Mouse (Mus musculus): ENCODE data around the gene Gm17428.

Gm17428 gene

GRCm38 (mm10) chr14:55005967-55006366 lies 29.2 kb downstream of the Gm17428 start:
- ATAC-seq (ENCODE audit: insufficient number of reproducible peaks, low FRiP score, low TSS enrichment) = no peak

- no peak for ATAC-seq (ENCODE audit: insufficient number of reproducible peaks, low FRiP score, low TSS enrichment)
Observed at GRCm38 (mm10) chr14:55006541-55006940, 29.8 kb downstream of the Gm17428 start.

GRCm38 (mm10) chr14:55007120-55007908 lies 30.6 kb downstream of the Gm17428 start:
- no peak for ATAC-seq (ENCODE audit: insufficient number of reproducible peaks, low FRiP score, low TSS enrichment)

GRCm38 (mm10) chr14:55008417-55008816 lies 31.7 kb downstream of the Gm17428 start:
- no peak for ATAC-seq (ENCODE audit: insufficient number of reproducible peaks, low FRiP score, low TSS enrichment)

GRCm38 (mm10) chr14:55011116-55011515 lies 34.4 kb downstream of the Gm17428 start:
- ATAC-seq (ENCODE audit: insufficient number of reproducible peaks, low FRiP score, low TSS enrichment) = no peak

GRCm38 (mm10) chr14:55014591-55014990 lies 37.9 kb downstream of the Gm17428 start:
- peak; percentile 17; the same call in 1 of the 2 replicates for ATAC-seq (ENCODE audit: insufficient number of reproducible peaks, low FRiP score, low TSS enrichment)

- ATAC-seq (ENCODE audit: insufficient number of reproducible peaks, low FRiP score, low TSS enrichment) = peak; percentile 93
Observed at GRCm38 (mm10) chr14:55014991-55015766, 38.4 kb downstream of the Gm17428 start, which contains the start of gene Ngdn. Ngdn (plus strand) TSS chr14:55015454.

GRCm38 (mm10) chr14:55015767-55016111 lies 39.0 kb downstream of the Gm17428 start:
- no peak for ATAC-seq (ENCODE audit: insufficient number of reproducible peaks, low FRiP score, low TSS enrichment)

GRCm38 (mm10) chr14:55016876-55017275 lies 40.1 kb downstream of the Gm17428 start:
- ATAC-seq (ENCODE audit: insufficient number of reproducible peaks, low FRiP score, low TSS enrichment) = no peak

GRCm38 (mm10) chr14:55020394-55020793 lies 43.7 kb downstream of the Gm17428 start:
- no peak for ATAC-seq (ENCODE audit: insufficient number of reproducible peaks, low FRiP score, low TSS enrichment)

GRCm38 (mm10) chr14:55023011-55023410 lies 46.3 kb downstream of the Gm17428 start:
- ATAC-seq (ENCODE audit: insufficient number of reproducible peaks, low FRiP score, low TSS enrichment) = no peak

- ATAC-seq (ENCODE audit: insufficient number of reproducible peaks, low FRiP score, low TSS enrichment) = no peak
Observed at GRCm38 (mm10) chr14:55024236-55024635, 47.5 kb downstream of the Gm17428 start.

- no peak for ATAC-seq (ENCODE audit: insufficient number of reproducible peaks, low FRiP score, low TSS enrichment)
Observed at GRCm38 (mm10) chr14:55025527-55025926, 48.8 kb downstream of the Gm17428 start.

All from cerebellum, adult (tissue).